Mouse (Mus musculus): Measurements from ENCODE around the gene Tardbp. TPM values are rescaled to one million over a fixed set of nuclear protein-coding genes. Genes with fewer than 3 reads are reported as not detected.

Gene Tardbp
- polyA plus RNA-seq, 1 experiment from 2014 or later = 128 TPM

DNA sequence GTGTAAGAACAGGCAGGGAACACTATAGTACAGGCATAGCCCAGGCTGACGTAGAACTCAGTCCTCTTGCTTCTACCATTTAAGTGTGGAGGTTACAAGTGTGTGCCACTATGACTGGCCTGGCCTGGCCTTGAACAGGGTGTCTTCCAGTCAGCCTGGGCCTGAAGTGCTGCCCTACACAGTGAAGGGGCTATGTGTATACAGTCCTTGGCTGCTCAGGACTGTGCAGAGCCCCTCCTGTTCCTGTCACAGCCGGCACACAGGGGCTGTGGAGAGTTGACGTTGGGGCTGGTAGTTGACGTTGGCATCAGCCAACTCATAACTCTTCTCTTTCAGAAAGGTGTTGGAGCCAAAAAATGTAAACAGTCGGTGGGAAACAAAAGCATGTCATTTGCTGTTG is 45.4 kb downstream of the Tardbp start:
- H3K36me3 ChIP-seq (replicated peaks) = peaks cover 59% of the 10 kb centered on the region
- WGBS (ENCODE audit: insufficient replicate concordance) = 74% methylated on average over 5 of the region's 5 CpGs
- no peaks in the 10 kb centered on the region for H3K9me3 ChIP-seq (replicated peaks)

DNA sequence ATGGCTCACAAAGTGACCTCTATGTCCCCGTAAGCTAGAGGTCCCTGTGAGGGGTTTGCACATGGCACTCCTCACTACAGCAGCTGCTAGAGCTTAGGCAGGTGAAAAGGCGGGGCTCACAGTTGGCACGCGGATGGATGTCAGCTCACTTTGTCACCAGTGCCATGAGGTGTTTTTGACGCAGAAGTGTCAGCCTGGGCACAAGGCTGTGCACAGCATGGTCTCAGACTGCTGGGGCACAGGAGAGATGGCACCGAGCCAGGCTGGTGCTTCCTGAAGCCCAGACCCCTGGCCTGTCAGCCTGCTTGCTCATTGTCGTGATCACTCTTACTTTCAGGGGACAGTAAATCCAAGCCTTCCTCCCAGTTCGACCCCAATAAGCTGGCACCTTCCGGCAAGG is 46.1 kb downstream of the Tardbp start:
- Histone ChIP-seq H3K4me3 (replicated peaks) (no peak overlapping the region), H3K27me3 (no peaks in the 10 kb centered on the region), H3K9me3 (replicated peaks) (no peaks in the 10 kb centered on the region), H3K36me3 (replicated peaks) (peaks cover 66% of the 10 kb centered on the region), H3K4me2 (no peak overlapping the region), H3K4me1 (replicated peaks) (peaks cover 8% of the 10 kb centered on the region; the same call in 1 of the 2 replicates), H3K27ac (replicated peaks) (no peak overlapping the region), H3K9ac (no peak overlapping the region)
- ATAC-seq (ENCODE audit: insufficient read depth) = no peak
- 85% methylated on average over 9 of the region's 9 CpGs for WGBS (ENCODE audit: insufficient replicate concordance)

More for the DNA sequence above, 45.4 kb downstream of the Tardbp start:
- no peak overlapping the region for H3K4me2 ChIP-seq
- peaks cover 8% of the 10 kb centered on the region; the same call in 1 of the 2 replicates for H3K4me1 ChIP-seq (replicated peaks)
- ATAC-seq (ENCODE audit: insufficient read depth) = no peak
- no peak overlapping the region for H3K27ac ChIP-seq (replicated peaks)
- no peak overlapping the region for H3K4me3 ChIP-seq (replicated peaks)
- no peaks in the 10 kb centered on the region for H3K27me3 ChIP-seq
- no peak overlapping the region for H3K9ac ChIP-seq

DNA sequence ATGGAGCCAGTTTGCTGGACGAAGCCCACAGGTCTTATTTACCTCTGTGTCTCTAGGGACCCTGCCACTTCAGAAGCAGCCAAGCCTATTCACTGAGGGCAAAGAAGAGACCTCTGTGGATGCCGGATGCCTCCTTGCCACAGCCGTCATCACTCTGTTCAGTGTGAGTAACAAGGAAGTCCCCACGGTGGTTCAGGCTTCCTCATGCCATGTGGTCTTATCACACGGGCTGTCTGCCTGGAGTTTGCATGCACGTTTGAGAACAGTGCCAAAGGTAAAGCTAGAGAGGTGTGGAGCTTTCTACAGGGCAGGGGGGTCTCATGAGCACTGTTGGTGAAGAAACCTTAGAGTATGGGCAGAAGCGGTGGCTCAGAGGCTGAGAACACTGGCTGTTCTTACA is 53.6 kb downstream of the Tardbp start:
- Histone ChIP-seq H3K36me3 (replicated peaks) (peaks cover 98% of the 10 kb centered on the region), H3K9ac (no peak overlapping the region), H3K27me3 (no peaks in the 10 kb centered on the region), H3K4me3 (replicated peaks) (no peak overlapping the region), H3K9me3 (replicated peaks) (no peaks in the 10 kb centered on the region), H3K4me1 (replicated peaks) (no peaks in the 10 kb centered on the region), H3K27ac (replicated peaks) (no peak overlapping the region), H3K4me2 (no peak overlapping the region)
- 69% methylated on average over 7 of the region's 7 CpGs for WGBS (ENCODE audit: insufficient replicate concordance)
- ATAC-seq (ENCODE audit: insufficient read depth) = no peak

GRCm38 (mm10) chr4:148570693-148571295 is 56.0 kb downstream of the Tardbp start:
- Histone ChIP-seq H3K4me3 (replicated peaks) (no peak overlapping the region), H3K27me3 (no peaks in the 10 kb centered on the region), H3K36me3 (replicated peaks) (peaks cover 98% of the 10 kb centered on the region), H3K4me2 (no peak overlapping the region), H3K9me3 (replicated peaks) (no peaks in the 10 kb centered on the region), H3K27ac (replicated peaks) (no peak overlapping the region), H3K4me1 (replicated peaks) (no peaks in the 10 kb centered on the region), H3K9ac (no peak overlapping the region)
- no peak for ATAC-seq (ENCODE audit: insufficient read depth)
- 86% methylated on average over 9 of the region's 9 CpGs for WGBS (ENCODE audit: insufficient replicate concordance)

DNA sequence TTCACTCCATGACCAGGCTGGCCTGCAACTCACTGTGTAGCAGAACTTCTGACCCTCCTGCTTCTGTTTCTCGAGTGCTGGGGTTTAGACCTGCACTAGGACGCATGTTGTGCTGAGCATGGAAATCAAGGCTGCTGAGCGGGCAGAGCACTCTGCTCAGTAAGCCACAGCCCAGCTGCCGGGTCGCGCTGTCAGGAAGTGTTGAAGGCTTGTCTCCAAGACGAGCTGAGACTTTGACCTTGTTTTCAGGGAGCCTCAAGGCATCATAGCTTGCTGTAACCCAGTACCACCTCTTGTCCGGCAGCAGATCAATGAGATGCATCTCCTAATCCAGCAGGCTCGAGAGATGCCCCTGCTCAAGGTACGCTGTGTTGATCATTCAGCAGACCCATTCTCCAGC is 56.7 kb downstream of the Tardbp start:
- Histone ChIP-seq H3K4me1 (replicated peaks) (no peaks in the 10 kb centered on the region), H3K27me3 (no peaks in the 10 kb centered on the region), H3K36me3 (replicated peaks) (peaks cover 98% of the 10 kb centered on the region), H3K4me2 (no peak overlapping the region), H3K27ac (replicated peaks) (no peak overlapping the region), H3K9me3 (replicated peaks) (no peaks in the 10 kb centered on the region), H3K4me3 (replicated peaks) (no peak overlapping the region), H3K9ac (no peak overlapping the region)
- WGBS (ENCODE audit: insufficient replicate concordance) = 80% methylated on average over 10 of the region's 10 CpGs
- ATAC-seq (ENCODE audit: insufficient read depth) = no peak

GRCm38 (mm10) chr4:148563595-148563994 is 63.2 kb downstream of the Tardbp start:
- Histone ChIP-seq H3K4me3 (replicated peaks) (no peak overlapping the region), H3K4me1 (replicated peaks) (peaks cover 10% of the 10 kb centered on the region), H3K27me3 (no peaks in the 10 kb centered on the region), H3K9me3 (replicated peaks) (no peaks in the 10 kb centered on the region), H3K9ac (no peak overlapping the region), H3K4me2 (no peak overlapping the region), H3K27ac (replicated peaks) (no peak overlapping the region), H3K36me3 (replicated peaks) (peaks cover 87% of the 10 kb centered on the region)
- no peak for ATAC-seq (ENCODE audit: insufficient read depth)
- WGBS (ENCODE audit: insufficient replicate concordance) = 90% methylated on average over 12 of the region's 12 CpGs

DNA sequence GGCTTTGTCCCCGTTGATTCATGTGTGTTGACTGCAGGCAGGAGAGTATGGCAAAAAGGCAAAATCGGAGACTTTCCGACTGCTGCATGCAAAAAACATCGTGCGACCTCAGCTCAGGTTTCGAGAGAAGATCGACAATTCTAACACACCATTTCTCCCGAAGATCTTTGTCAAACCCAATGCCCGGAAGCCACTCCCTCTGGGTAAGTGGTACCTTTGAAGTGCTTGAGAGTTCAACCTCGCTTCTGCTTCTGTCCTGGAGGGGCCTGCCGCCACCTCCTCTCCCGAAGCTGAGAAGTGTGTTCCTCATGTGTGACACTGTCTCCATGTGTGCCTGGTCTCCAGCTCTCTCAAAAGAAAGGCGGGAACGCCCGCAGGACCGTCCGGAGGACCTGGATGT is 64.1 kb downstream of the Tardbp start:
- no peak overlapping the region for H3K27ac ChIP-seq (replicated peaks)
- no peak overlapping the region for H3K4me2 ChIP-seq
- no peak overlapping the region for H3K4me3 ChIP-seq (replicated peaks)
- no peaks in the 10 kb centered on the region for H3K9me3 ChIP-seq (replicated peaks)
- no peak for ATAC-seq (ENCODE audit: insufficient read depth)
- H3K36me3 ChIP-seq (replicated peaks) = peaks cover 78% of the 10 kb centered on the region
- H3K27me3 ChIP-seq = no peaks in the 10 kb centered on the region
- H3K9ac ChIP-seq = no peak overlapping the region
- H3K4me1 ChIP-seq (replicated peaks) = peaks cover 15% of the 10 kb centered on the region
- WGBS (ENCODE audit: insufficient replicate concordance) = 90% methylated on average over 17 of the region's 17 CpGs

Other genes with a start within 250 kb of the Tardbp start
- gene Ubiad1, start 182.2 kb downstream of the Tardbp start, polyA plus RNA-seq (2015; fragmentation: Nextera tagmentation; extraction: Ambion mirVana) = 11.6 and 12.6 TPM in 2 replicates
- 8.7 and 10.3 TPM in 2 replicates for gene Mtor, start 178.4 kb downstream of the Tardbp start, polyA plus RNA-seq (2015; fragmentation: Nextera tagmentation; extraction: Ambion mirVana)
- 0.45 and 0.58 TPM in 2 replicates for gene Angptl7, start 126.6 kb downstream of the Tardbp start, polyA plus RNA-seq (2015; fragmentation: Nextera tagmentation; extraction: Ambion mirVana)
- 31.9 and 34.1 TPM in 2 replicates for gene Exosc10, start 68.6 kb downstream of the Tardbp start, polyA plus RNA-seq (2015; fragmentation: Nextera tagmentation; extraction: Ambion mirVana)
- 128 and 137 TPM in 2 replicates for gene Srm, start 35.5 kb downstream of the Tardbp start, polyA plus RNA-seq (2015; fragmentation: Nextera tagmentation; extraction: Ambion mirVana)
- 44.5 and 56.0 TPM in 2 replicates for gene Masp2, start 24.5 kb downstream of the Tardbp start, polyA plus RNA-seq (2015; fragmentation: Nextera tagmentation; extraction: Ambion mirVana)
- not detected in 2 replicates for gene Gm572, start 16.3 kb upstream of the Tardbp start, polyA plus RNA-seq (2015; fragmentation: Nextera tagmentation; extraction: Ambion mirVana)
- 0.45 and 0.48 TPM in 2 replicates for gene Casz1, start 177.4 kb upstream of the Tardbp start, polyA plus RNA-seq (2015; fragmentation: Nextera tagmentation; extraction: Ambion mirVana)

All from liver, embryonic 15.5 days (tissue).